Mouse (Mus musculus) kidney, postnatal 0 days (tissue): ENCODE measurements around the gene Fcamr. TPM values are rescaled to one million over a fixed set of nuclear protein-coding genes. Genes with fewer than 3 reads are reported as not detected.

ENCODE experiments used
- ATAC-seq: fragments of 200-750 bp; cut with Nextera tagmentation; replicated peaks from 2 replicates; pipeline ENCODE4 v1.8.0; 2017; ENCODE audit warnings: low read depth, moderate number of reproducible peaks, moderate TSS enrichment, moderate library complexity; ENCODE audit not compliant: low FRiP score
- DNase-seq: peaks from one replicate; pipeline ENCODE4 v3.0.0-alpha.2; 2016; ENCODE audit warnings: low spot score
- H3K27ac ChIP-seq: fragments of 300-500 bp; sonication (generic); 2 replicates; pipeline ENCODE4 v1.5.1; 2014; ENCODE audit warnings: mild to moderate bottlenecking
- H3K27me3 ChIP-seq: fragments of 300-500 bp; sonication (generic); 2 replicates; pipeline ENCODE4 v1.6.1; 2014; ENCODE audit warnings: low read length, mixed read lengths; ENCODE audit not compliant: insufficient read depth
- H3K36me3 ChIP-seq: fragments of 300-500 bp; sonication (generic); 2 replicates; pipeline ENCODE4 v1.6.1; 2014; ENCODE audit warnings: low read length, mixed read lengths; ENCODE audit not compliant: insufficient read depth
- H3K4me1 ChIP-seq: fragments of 300-500 bp; sonication (generic); replicated peaks from 2 replicates; pipeline ENCODE4 v1.6.1; 2014; ENCODE audit warnings: antibody characterized with exemption, low read length, mixed read lengths; ENCODE audit not compliant: insufficient read depth
- H3K4me2 ChIP-seq: fragments of 300-500 bp; sonication (generic); 2 replicates; pipeline ENCODE4 v1.6.1; 2014; ENCODE audit warnings: mild to moderate bottlenecking, low read length, moderate library complexity, mixed read lengths
- H3K4me3 ChIP-seq: fragments of 300-500 bp; sonication (generic); replicated peaks from 2 replicates; pipeline ENCODE4 v1.5.1; 2014; ENCODE audit warnings: low read depth, low read length
- H3K9ac ChIP-seq: fragments of 300-500 bp; sonication (generic); 2 replicates; pipeline ENCODE4 v1.6.1; 2014; ENCODE audit warnings: low read depth, low read length
- H3K9me3 ChIP-seq: fragments of 300-500 bp; sonication (generic); replicated peaks from 2 replicates; pipeline ENCODE4 v1.6.1; 2016; ENCODE audit warnings: low read length, inconsistent platforms, mixed read lengths
- CTCF ChIP-seq: IDR thresholded peaks from 2 replicates; pipeline ENCODE4 v1.5.1; 2016; ENCODE audit warnings: antibody characterized with exemption, low read depth, mild to moderate bottlenecking, moderate library complexity
- WGBS: fragments of 180-500 bp; shearing (Covaris S2); extraction: QIAGEN DNeasy Blood & Tissue Kit; methylation state at CpG from one replicate; pipeline ENCODE4 v1.1.7; 2014; 5-methylcytosine and 5-hydroxymethylcytosine counted together
- polyA plus RNA-seq: library from polyadenylated mRNA; unstranded; fragments of >200 nt; fragmentation: Nextera tagmentation; extraction: Ambion mirVana; gene quantifications from 2 replicates; pipeline ENCODE4 v1.2.1, GENCODE M21; 2015

Gene Fcamr
- polyA plus RNA-seq, 1 experiment from 2014 or later, result 0.08 TPM

GRCm38 (mm10) chr1:130798037-130798436 is 2.7 kb upstream of the Fcamr start:
- no peak overlapping the region for H3K4me2 ChIP-seq
- H3K4me3 ChIP-seq, result no peak overlapping the region
- H3K9ac ChIP-seq, result no peak overlapping the region
- WGBS, result 56% methylated on average over 6 of the region's 6 CpGs
- ATAC-seq (no peak), DNase-seq (no peak)
- H3K9me3 ChIP-seq, result no peaks in the 10 kb centered on the region
- no peaks in the 10 kb centered on the region for H3K27me3 ChIP-seq
- no peak for TF ChIP-seq CTCF
- no peak overlapping the region for H3K27ac ChIP-seq
- no peaks in the 10 kb centered on the region for H3K4me1 ChIP-seq
- no peaks in the 10 kb centered on the region for H3K36me3 ChIP-seq

DNA sequence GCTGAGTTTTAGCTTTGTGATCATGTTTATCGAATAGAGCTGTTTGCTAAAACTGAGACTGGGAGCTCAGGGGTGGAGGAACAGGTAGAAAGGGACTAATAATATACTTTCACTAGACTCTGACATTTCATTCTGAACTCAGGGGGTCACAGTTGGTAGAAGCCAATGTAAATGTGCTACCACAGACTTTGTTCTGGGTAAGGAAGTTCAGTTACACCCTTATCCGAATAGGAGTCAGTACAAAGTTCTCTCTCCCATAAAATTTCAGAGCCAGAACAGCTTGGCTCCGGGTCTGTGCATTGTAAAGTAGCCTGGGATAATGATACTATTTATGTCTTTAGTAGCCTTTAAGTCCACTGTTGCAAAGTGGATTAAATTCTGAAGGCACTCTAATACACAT is 2.2 kb upstream of the Fcamr start:
- H3K9me3 ChIP-seq, result no peaks in the 10 kb centered on the region
- H3K4me3 ChIP-seq, result no peak overlapping the region
- WGBS, result 52% methylated on average over 3 of the region's 3 CpGs
- ATAC-seq (no peak), DNase-seq (no peak)
- no peak overlapping the region for H3K9ac ChIP-seq
- H3K27me3 ChIP-seq, result no peaks in the 10 kb centered on the region
- no peak overlapping the region for H3K4me2 ChIP-seq
- no peak overlapping the region for H3K27ac ChIP-seq
- H3K4me1 ChIP-seq, result no peaks in the 10 kb centered on the region
- TF ChIP-seq CTCF, result no peak
- no peaks in the 10 kb centered on the region for H3K36me3 ChIP-seq

GRCm38 (mm10) chr1:130799399-130799798 is 1.3 kb upstream of the Fcamr start:
- Histone ChIP-seq H3K4me3 (no peak overlapping the region), H3K36me3 (no peaks in the 10 kb centered on the region), H3K4me2 (no peak overlapping the region), H3K9ac (no peak overlapping the region), H3K9me3 (no peaks in the 10 kb centered on the region), H3K4me1 (no peaks in the 10 kb centered on the region), H3K27ac (no peak overlapping the region), H3K27me3 (no peaks in the 10 kb centered on the region)
- DNase-seq (no peak), ATAC-seq (no peak)
- TF ChIP-seq CTCF, result no peak
- 94% methylated on average over 2 of the region's 2 CpGs for WGBS

GRCm38 (mm10) chr1:130801511-130801910 is 809 bp downstream of the Fcamr start:
- Histone ChIP-seq H3K27me3 (no peaks in the 10 kb centered on the region), H3K36me3 (no peaks in the 10 kb centered on the region), H3K9me3 (no peaks in the 10 kb centered on the region), H3K4me3 (no peak overlapping the region), H3K4me1 (no peaks in the 10 kb centered on the region), H3K9ac (no peak overlapping the region), H3K27ac (no peak overlapping the region), H3K4me2 (no peak overlapping the region)
- no peak for DNase-seq
- no peak for TF ChIP-seq CTCF
- 80% methylated on average over 2 of the region's 2 CpGs for WGBS
- no peak for ATAC-seq

DNA sequence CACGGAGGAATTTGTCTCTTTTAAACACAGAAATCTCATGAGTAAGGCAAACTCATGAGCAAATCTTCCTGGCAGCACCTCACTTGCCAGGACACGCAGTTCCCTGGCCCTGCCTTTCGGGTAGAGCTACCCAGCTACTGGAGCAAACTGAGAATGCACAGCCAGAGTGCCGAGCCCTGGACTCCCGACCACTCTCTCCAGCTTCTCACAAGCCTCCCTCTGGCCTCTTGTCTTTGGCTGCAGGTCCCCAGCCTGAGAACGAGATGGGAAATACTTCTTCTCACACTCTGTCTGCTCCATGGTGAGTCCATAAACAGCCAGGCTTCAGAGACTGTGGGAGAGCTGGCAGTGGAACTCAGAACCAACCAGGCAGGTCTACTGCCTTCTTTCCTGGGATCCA is 2.3 kb downstream of the Fcamr start:
- no peak for TF ChIP-seq CTCF
- no peak overlapping the region for H3K4me3 ChIP-seq
- DNase-seq, result no peak
- H3K36me3 ChIP-seq, result no peaks in the 10 kb centered on the region
- WGBS, result 56% methylated on average over 6 of the region's 6 CpGs
- H3K9me3 ChIP-seq, result no peaks in the 10 kb centered on the region
- no peaks in the 10 kb centered on the region for H3K27me3 ChIP-seq
- H3K4me1 ChIP-seq, result no peaks in the 10 kb centered on the region
- no peak overlapping the region for H3K4me2 ChIP-seq
- no peak overlapping the region for H3K9ac ChIP-seq
- H3K27ac ChIP-seq, result no peak overlapping the region
- no peak for ATAC-seq

GRCm38 (mm10) chr1:130804279-130804678 is 3.6 kb downstream of the Fcamr start:
- H3K9ac ChIP-seq, result no peak overlapping the region
- no peak overlapping the region for H3K4me3 ChIP-seq
- H3K9me3 ChIP-seq, result no peaks in the 10 kb centered on the region
- H3K4me1 ChIP-seq, result no peaks in the 10 kb centered on the region
- WGBS, result 50% methylated on average over 6 of the region's 6 CpGs
- H3K27me3 ChIP-seq, result no peaks in the 10 kb centered on the region
- no peak for DNase-seq
- no peak for TF ChIP-seq CTCF
- H3K36me3 ChIP-seq, result no peaks in the 10 kb centered on the region
- no peak overlapping the region for H3K4me2 ChIP-seq
- H3K27ac ChIP-seq, result no peak overlapping the region
- no peak for ATAC-seq

GRCm38 (mm10) chr1:130810906-130811305 is 10.2 kb downstream of the Fcamr start:
- no peak for DNase-seq

More at GRCm38 (mm10) chr1:130810906-130811305, 10.2 kb downstream of the Fcamr start:
- no peak overlapping the region for H3K4me2 ChIP-seq
- no peaks in the 10 kb centered on the region for H3K27me3 ChIP-seq
- WGBS, result 92% methylated on average over 3 of the region's 3 CpGs
- TF ChIP-seq CTCF, result no peak
- H3K4me3 ChIP-seq, result no peak overlapping the region
- H3K36me3 ChIP-seq, result no peaks in the 10 kb centered on the region
- H3K4me1 ChIP-seq, result no peaks in the 10 kb centered on the region
- no peaks in the 10 kb centered on the region for H3K9me3 ChIP-seq
- no peak for ATAC-seq
- H3K27ac ChIP-seq, result no peak overlapping the region
- no peak overlapping the region for H3K9ac ChIP-seq
